Mouse (Mus musculus): Measurements from ENCODE around the gene Mpnd. TPM values are rescaled to one million over a fixed set of nuclear protein-coding genes. Genes with fewer than 3 reads are reported as not detected.

Gene Mpnd
- polyA plus RNA-seq, 1 experiment from 2014 or later: 156 TPM

- no peak for ATAC-seq (ENCODE audit: low read depth)
- 85% methylated on average over 4 of the region's 4 CpGs for WGBS
- Histone ChIP-seq H3K27me3 (no peaks in the 10 kb centered on the region), H3K27ac (replicated peaks) (no peak overlapping the region), H3K4me2 (peak overlapping the region; percentile 67), H3K4me3 (peak overlapping the region; percentile 89), H3K9ac (peak overlapping the region; percentile 91), H3K36me3 (peaks cover 28% of the 10 kb centered on the region), H3K9me3 (no peaks in the 10 kb centered on the region), H3K4me1 (replicated peaks) (peaks cover 56% of the 10 kb centered on the region)
Observed at GRCm38 (mm10) chr17:56035216-56035615, 29.7 kb downstream of the Mpnd start.

- Histone ChIP-seq H3K27ac (replicated peaks) (peak within 1 kb of the TSS; percentile 90), H3K4me2 (peak within 1 kb of the TSS; percentile 67), H3K9me3 (no peaks in the 10 kb centered on the region), H3K9ac (peak within 1 kb of the TSS; percentile 91), H3K4me3 (peak within 1 kb of the TSS; percentile 89), H3K4me1 (replicated peaks) (peaks cover 58% of the 10 kb centered on the region), H3K36me3 (peaks cover 23% of the 10 kb centered on the region), H3K27me3 (no peaks in the 10 kb centered on the region)
- under 1% methylated on average over 74 of the region's 74 CpGs for WGBS
- ATAC-seq (ENCODE audit: low read depth): peak; percentile 91
Observed at GRCm38 (mm10) chr17:56036176-56036900, 30.8 kb downstream of the Mpnd start, which contains the start of gene Sh3gl1. Gene Sh3gl1, minus strand, starts transcription at chr17:56036635.

GRCm38 (mm10) chr17:56036901-56037287, 31.4 kb downstream of the Mpnd start:
- Histone ChIP-seq H3K4me1 (replicated peaks) (peaks cover 58% of the 10 kb centered on the region), H3K9me3 (no peaks in the 10 kb centered on the region), H3K27me3 (no peaks in the 10 kb centered on the region), H3K9ac (peak overlapping the region; percentile 10; the same call in 1 of the 2 replicates), H3K36me3 (peaks cover 21% of the 10 kb centered on the region), H3K27ac (replicated peaks) (0 out of 2 replicates have a peak overlapping the region, but pooled peaks have one; percentile 3), H3K4me3 (peak overlapping the region; percentile 21), H3K4me2 (peak overlapping the region; percentile 67)
- WGBS: 40% methylated on average over 13 of the region's 13 CpGs
- ATAC-seq (ENCODE audit: low read depth): peak; percentile 47

- H3K27me3 ChIP-seq: no peaks in the 10 kb centered on the region
- no peak overlapping the region for H3K4me3 ChIP-seq
- WGBS: 83% methylated on average over 8 of the region's 8 CpGs
- H3K4me2 ChIP-seq: no peak overlapping the region
- no peak overlapping the region for H3K9ac ChIP-seq
- H3K4me1 ChIP-seq (replicated peaks): peaks cover 39% of the 10 kb centered on the region
- H3K36me3 ChIP-seq: peaks cover 15% of the 10 kb centered on the region
- no peaks in the 10 kb centered on the region for H3K9me3 ChIP-seq
- no peak for ATAC-seq (ENCODE audit: low read depth)
- no peak overlapping the region for H3K27ac ChIP-seq (replicated peaks)
Observed at GRCm38 (mm10) chr17:56038583-56039261, 33.2 kb downstream of the Mpnd start.

- H3K27me3 ChIP-seq: no peaks in the 10 kb centered on the region
- H3K27ac ChIP-seq (replicated peaks): peak overlapping the region; percentile 81; the same call in 1 of the 2 replicates
- ATAC-seq (ENCODE audit: low read depth): no peak
- H3K4me2 ChIP-seq: peak overlapping the region; percentile 86
- 0 out of 2 replicates have a peak overlapping the region, but pooled peaks have one; percentile 74 for H3K4me3 ChIP-seq
- H3K36me3 ChIP-seq: peaks cover 14% of the 10 kb centered on the region
- no peaks in the 10 kb centered on the region for H3K9me3 ChIP-seq
- H3K9ac ChIP-seq: no peak overlapping the region
- 80% methylated on average over 4 of the region's 4 CpGs for WGBS
- H3K4me1 ChIP-seq (replicated peaks): peaks cover 33% of the 10 kb centered on the region
Observed at GRCm38 (mm10) chr17:56039345-56039744, 33.8 kb downstream of the Mpnd start.

- H3K27me3 ChIP-seq: no peaks in the 10 kb centered on the region
- WGBS: under 1% methylated on average over 68 of the region's 68 CpGs
- peaks cover 24% of the 10 kb centered on the region for H3K4me1 ChIP-seq (replicated peaks)
- H3K9ac ChIP-seq: peak within 1 kb of the TSS; percentile 82
- H3K9me3 ChIP-seq: no peaks in the 10 kb centered on the region
- H3K4me2 ChIP-seq: peak within 1 kb of the TSS; percentile 86
- H3K27ac ChIP-seq (replicated peaks): peak within 1 kb of the TSS; percentile 81
- 0 out of 2 replicates have a peak, but pooled peaks cover 8% of the 10 kb centered on the region for H3K36me3 ChIP-seq
- peak within 1 kb of the TSS; percentile 74 for H3K4me3 ChIP-seq
- peak; percentile 78 for ATAC-seq (ENCODE audit: low read depth)
Observed at GRCm38 (mm10) chr17:56040030-56040856, 34.7 kb downstream of the Mpnd start, which contains the start of gene Chaf1a. Gene Chaf1a, plus strand, starts transcription at chr17:56040439.

- Histone ChIP-seq H3K4me2 (peak overlapping the region; percentile 86), H3K9me3 (no peaks in the 10 kb centered on the region), H3K27ac (replicated peaks) (0 out of 2 replicates have a peak overlapping the region, but pooled peaks have one; percentile 81), H3K36me3 (0 out of 2 replicates have a peak, but pooled peaks cover 8% of the 10 kb centered on the region), H3K4me3 (peak overlapping the region; percentile 74), H3K4me1 (replicated peaks) (peaks cover 18% of the 10 kb centered on the region), H3K9ac (peak overlapping the region; percentile 82), H3K27me3 (no peaks in the 10 kb centered on the region)
- 1% methylated on average over 12 of the region's 12 CpGs for WGBS
- no peak for ATAC-seq (ENCODE audit: low read depth)
Observed at GRCm38 (mm10) chr17:56040857-56041163, 35.3 kb downstream of the Mpnd start.

GRCm38 (mm10) chr17:56051369-56051768, 45.9 kb downstream of the Mpnd start:
- Histone ChIP-seq H3K27me3 (no peaks in the 10 kb centered on the region), H3K4me3 (no peak overlapping the region), H3K9me3 (no peaks in the 10 kb centered on the region), H3K27ac (replicated peaks) (no peak overlapping the region), H3K4me2 (no peak overlapping the region), H3K4me1 (replicated peaks) (no peaks in the 10 kb centered on the region), H3K36me3 (peaks cover 43% of the 10 kb centered on the region), H3K9ac (no peak overlapping the region)
- WGBS: 91% methylated on average over 5 of the region's 5 CpGs
- no peak for ATAC-seq (ENCODE audit: low read depth)

- Histone ChIP-seq H3K27me3 (no peaks in the 10 kb centered on the region), H3K4me1 (replicated peaks) (no peaks in the 10 kb centered on the region), H3K9ac (no peak overlapping the region), H3K9me3 (no peaks in the 10 kb centered on the region), H3K27ac (replicated peaks) (no peak overlapping the region), H3K36me3 (peaks cover 31% of the 10 kb centered on the region), H3K4me2 (no peak overlapping the region), H3K4me3 (no peak overlapping the region)
- no peak for ATAC-seq (ENCODE audit: low read depth)
Observed at GRCm38 (mm10) chr17:56054938-56055337, 49.4 kb downstream of the Mpnd start.

GRCm38 (mm10) chr17:56055945-56056678, 50.6 kb downstream of the Mpnd start:
- H3K9ac ChIP-seq: no peak overlapping the region
- H3K9me3 ChIP-seq: no peaks in the 10 kb centered on the region
- no peak overlapping the region for H3K27ac ChIP-seq (replicated peaks)
- no peaks in the 10 kb centered on the region for H3K27me3 ChIP-seq
- H3K4me3 ChIP-seq: no peak overlapping the region
- H3K4me1 ChIP-seq (replicated peaks): no peaks in the 10 kb centered on the region
- no peak for ATAC-seq (ENCODE audit: low read depth)
- WGBS: 63% methylated on average over 4 of the region's 4 CpGs
- H3K4me2 ChIP-seq: no peak overlapping the region
- H3K36me3 ChIP-seq: peaks cover 39% of the 10 kb centered on the region

GRCm38 (mm10) chr17:56057381-56058120, 52.0 kb downstream of the Mpnd start:
- no peak overlapping the region for H3K4me2 ChIP-seq
- H3K9ac ChIP-seq: no peak overlapping the region
- no peak overlapping the region for H3K4me3 ChIP-seq
- peaks cover 42% of the 10 kb centered on the region for H3K36me3 ChIP-seq
- 86% methylated on average over 11 of the region's 11 CpGs for WGBS
- no peaks in the 10 kb centered on the region for H3K4me1 ChIP-seq (replicated peaks)
- no peak for ATAC-seq (ENCODE audit: low read depth)
- no peaks in the 10 kb centered on the region for H3K27me3 ChIP-seq
- H3K9me3 ChIP-seq: no peaks in the 10 kb centered on the region
- H3K27ac ChIP-seq (replicated peaks): no peak overlapping the region
